Mouse (Mus musculus) cerebellum, adult 11-12 months (tissue): Measurements from ENCODE around the gene Syne1.
A peak's percentile ranks its signal among the peaks of the same experiment; 100 is the strongest.

Experiments
- DNase-seq: peaks from one replicate; pipeline ENCODE4 v3.0.0; 2022

The Syne1 gene

DNA sequence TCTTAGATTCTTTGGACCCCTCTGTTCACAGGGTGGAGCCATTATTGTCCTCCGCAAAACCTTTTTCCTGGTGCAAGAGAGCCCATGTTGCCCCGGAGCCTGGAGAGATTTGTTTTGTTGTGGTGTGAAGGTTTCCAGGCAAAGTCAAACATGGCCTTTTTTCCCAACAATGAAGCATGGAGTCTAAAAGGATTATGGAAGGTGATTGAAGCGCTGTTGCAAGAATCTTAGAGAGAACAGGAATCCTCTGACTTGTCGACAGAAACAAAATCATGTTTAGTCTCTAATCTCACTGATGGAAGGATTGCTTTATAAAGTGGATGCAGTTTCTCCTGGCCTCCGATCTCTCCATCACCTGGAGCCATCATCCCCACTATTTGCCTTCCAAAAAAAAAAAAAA, at the start of gene Syne1:
Syne1 (minus strand) TSS at position 101 of the 400 bp plus-strand sequence.
- no peak for DNase-seq

DNA sequence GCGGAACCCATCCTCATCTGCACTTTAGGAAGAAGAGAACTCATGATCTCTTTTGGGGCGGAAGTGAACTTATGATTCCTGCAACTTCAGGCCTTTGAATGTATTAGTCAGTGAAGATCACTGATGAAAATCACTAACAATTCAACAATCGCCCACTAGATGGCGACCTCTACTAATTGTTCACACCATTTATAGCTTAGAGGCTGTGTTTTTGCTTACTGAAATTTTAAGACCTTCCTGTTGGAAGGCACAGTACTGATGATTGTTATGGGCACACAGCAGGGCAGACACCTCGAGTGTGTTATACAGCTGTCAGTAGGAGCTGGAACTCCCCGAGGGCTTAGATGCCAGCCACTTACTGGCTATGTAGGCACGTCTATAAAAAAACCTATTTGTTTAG, 48.8 kb upstream of the Syne1 start:
- peak; percentile 13 for DNase-seq

DNA sequence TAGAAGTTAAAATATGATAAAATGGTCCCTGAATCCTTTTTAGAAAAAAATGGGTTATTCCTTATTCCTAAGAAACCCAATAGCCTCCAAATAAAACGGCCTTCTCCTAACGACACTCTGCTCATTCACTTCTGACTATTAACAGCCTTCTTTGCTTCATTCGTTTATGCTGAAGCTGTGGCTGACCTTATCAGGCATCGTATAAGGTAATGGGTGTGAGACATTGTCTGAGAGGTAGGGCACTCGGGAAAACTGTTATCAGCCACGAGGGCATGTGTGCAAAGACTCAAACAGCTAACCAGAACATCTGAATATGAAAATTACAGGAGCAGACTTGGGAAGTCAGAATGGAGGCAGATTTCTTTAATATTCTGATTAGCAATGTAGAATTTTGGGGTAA, 45.3 kb upstream of the Syne1 start:
- no peak for DNase-seq

DNA sequence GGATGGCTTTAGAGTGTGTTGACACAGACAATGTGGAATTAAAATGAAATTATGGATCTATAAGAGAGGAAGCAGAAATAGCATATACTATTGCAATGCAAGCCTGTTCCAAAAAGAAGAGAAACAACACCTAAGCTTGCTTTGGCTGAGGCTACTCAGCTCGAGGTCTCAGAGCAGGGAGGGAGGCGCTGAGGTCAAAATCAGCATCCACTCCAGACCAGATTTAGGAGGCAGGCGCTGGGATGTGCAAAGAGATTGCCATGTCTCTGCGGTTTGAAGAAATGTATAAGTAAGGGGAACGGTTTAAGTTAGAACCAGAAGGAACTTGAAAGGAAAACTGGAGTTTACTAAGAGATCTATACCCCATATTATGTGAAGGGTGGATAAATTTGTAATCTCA, 43.2 kb upstream of the Syne1 start:
- no peak for DNase-seq

DNA sequence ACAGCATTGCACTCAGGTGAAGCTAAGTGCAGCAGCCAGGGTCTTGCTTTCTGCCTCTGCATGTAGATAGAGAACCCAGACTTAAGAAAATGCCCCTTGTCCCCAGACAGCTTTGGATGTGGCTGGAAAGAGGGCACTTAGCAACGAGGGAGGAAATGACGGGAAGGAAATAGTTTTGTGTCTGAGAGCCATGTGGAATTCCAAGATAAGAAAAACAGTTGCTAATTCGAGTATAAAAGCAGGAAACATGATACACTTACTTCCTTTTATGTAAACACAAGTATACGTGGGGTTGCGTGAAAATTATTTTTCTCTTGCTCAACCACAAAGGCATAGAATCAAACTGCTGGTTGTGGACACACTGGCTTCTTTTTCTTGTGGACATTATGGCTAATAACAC, 42.2 kb upstream of the Syne1 start, which contains the start of gene Myct1:
Myct1 (plus strand) TSS at position 312 of the 400 bp plus-strand sequence.
- DNase-seq: no peak

DNA sequence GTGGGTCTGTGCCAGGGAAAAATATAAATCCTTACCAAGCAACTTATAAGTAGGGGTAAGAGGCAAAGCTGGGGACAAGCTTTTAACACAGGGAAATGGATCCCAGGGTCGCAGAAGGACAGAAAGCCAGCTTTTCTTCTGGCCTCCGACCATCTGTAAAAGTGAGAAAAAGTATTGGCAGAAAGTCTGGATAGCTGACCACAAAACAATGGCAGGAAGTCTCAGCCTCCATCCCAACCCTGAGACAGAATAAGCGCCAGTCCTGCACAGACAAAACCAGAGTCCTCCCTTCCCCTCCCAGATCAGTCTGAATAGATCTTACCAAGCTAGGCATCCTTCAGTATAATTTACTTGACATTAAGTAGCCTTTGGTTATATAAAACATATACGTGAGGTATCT, 40.7 kb upstream of the Syne1 start:
- DNase-seq: no peak

DNA sequence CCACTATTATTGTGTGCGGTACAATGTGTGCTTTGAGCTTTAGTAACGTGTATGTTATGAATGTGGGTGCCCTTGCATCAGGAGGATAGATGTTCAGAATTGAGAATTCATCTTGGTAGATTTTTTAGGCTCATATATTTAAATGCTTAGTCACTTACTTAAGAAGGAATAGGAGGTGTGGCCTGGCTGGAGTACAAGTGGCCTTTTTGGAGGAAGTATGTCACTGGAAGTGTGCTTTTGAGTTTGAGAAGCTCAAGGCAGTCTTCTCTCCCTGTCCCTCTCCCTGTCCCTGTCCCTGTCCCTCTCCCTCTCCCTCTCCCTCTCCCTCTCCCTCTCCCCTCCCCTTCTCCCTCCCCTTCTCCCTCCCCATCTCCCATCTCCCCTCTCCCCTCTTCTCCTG, 39.8 kb upstream of the Syne1 start:
- no peak for DNase-seq

DNA sequence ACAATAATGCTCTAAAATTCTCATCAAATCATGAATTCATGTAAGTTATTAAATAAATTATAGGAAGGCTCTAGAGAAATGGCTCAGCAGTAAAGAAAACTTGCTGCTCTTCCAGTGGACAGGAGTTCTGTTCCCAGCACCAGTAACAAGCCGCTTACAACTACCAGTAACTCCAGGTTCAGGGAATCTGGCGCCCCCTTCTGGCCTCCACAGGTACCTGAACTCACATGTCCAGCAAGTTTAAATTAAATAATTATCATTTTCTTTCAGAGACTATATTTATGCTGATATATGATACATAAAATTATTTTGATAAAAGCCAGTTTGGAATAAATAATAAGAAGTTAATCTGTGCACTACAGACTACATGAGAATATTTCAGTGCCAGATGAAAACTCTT, 22.0 kb upstream of the Syne1 start:
- DNase-seq: no peak

DNA sequence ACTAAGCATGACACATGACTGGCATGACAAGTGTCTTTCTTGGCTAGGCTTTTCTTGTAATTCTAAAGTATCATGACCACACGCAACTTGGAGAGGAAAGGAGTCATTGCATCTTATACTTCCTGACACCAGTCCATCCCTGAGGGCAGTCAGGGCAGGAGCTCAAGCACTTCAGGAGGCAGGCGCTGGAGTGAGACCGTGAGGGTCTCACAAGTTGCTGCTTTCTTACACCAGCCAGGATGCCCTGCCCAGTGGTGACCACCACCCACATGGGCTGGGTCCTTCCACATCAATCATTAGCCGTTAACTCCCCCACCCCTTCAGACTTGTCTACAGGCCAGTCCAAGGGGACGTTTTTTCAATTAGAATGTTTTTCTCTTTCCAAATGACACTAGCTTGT, 20.1 kb upstream of the Syne1 start:
- no peak for DNase-seq

DNA sequence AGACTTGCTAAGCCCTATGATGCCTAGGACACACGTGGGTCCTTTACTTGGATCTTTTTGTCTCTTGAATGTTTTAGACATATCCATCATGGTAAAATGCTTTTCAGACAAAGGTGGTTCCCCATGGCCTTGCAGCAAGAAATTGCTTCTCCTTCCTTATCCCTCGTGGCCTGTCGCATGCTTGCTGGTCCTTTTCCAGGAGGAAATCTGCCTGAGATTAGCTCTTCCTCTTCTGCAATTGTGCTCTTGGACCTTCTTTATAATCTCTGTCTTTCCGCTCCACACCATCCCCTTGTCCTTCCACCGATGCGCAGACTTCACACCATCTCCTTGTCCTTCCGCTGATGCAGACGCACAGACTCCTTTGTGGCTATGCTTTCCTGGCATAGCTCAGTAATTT, 18.8 kb upstream of the Syne1 start:
- DNase-seq: no peak

DNA sequence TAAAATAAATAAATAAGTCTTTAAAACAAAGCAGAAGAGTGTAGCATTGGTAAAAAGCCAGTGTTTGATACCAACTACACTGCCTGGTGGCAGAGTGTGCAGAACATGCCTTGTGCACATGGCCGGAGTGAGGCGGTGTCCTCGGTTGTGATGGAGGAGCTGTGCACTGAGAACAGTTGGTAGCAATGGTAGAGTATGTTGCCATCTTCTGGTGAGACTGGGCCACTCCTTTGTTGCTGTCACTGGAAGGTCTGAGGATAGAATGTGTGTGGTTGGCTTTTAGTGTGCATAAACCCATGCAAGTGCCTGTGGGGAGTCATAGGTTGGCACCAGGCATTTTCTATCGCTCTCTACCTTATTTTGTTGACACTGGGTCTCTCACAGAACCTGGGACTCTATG, 17.7 kb upstream of the Syne1 start:
- no peak for DNase-seq

DNA sequence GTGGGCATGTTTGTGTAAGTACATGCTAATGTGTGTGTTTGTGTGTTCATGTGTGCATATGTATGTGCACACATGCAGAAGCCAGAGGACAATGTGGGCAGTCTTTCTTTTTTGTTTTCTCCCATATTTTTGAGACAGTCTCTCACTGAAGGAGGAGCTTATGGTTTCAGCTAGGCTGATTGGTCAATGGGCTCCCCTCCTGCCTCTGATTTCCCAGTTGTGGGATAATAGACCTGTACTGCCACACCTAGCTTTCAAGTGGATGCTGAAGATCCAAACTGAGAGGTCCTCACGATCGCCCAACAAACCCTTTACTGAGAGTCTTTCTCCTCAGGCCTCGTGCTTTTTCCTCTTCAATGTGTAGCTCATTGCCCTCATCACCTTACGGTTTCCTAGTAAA, 10.4 kb upstream of the Syne1 start:
- DNase-seq: no peak

DNA sequence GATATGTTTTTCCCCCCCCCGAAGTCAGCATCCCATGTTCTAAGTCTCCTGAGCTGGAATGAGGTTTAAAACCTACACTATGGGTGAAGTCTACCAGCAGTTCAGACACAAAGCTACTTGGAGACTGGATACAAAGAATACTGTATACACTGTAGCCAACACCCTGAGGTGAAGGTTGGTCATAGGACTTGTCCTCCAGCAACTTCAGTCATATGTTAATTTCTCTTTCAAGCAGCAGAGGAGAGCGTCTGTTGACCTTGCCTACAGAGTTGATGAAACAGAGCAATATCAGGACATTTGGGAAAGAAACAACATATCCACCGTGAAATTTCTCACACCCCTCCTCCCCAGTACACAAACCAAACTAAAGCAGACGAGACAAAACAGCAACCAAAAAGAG, 9.2 kb upstream of the Syne1 start:
- DNase-seq: no peak

DNA sequence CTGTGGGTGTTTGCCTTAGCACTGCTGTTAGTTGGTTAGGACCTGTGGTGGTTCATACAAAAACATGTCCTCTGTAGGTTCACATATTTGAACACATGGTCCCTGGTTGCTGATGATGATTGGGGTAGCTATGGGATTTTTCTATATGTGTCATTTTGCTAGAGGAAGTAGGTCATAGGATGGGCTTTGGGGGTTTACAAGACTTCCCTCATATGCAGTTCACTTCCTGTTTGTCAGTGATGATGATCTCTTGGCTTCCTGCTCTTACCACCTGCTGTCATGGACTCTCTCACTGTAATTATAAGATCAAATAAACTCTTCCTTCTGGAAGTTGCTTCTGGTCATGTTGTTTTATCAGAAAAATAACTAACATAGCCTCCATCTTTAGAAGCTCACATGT, 7.5 kb upstream of the Syne1 start:
- DNase-seq: no peak

DNA sequence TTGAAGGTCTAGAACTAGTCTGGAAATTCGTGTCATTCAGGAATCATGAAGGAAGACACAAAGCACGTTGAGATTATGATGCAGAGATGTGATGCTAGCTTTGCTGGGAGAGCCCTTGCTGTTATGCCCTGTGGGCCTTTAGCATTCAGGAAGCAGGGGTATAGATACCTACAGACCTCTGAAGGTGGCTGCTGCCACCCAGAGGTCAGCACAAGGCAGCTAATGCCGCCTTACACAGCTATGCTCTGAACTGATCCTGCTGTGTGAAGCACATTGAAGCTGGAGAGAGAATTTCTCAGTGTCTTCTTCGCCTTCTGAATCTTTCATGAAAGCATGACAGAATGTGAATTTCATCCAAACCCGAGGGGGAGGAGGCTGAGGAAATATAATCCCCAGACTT, 3.7 kb upstream of the Syne1 start:
- DNase-seq: peak; percentile 69

DNA sequence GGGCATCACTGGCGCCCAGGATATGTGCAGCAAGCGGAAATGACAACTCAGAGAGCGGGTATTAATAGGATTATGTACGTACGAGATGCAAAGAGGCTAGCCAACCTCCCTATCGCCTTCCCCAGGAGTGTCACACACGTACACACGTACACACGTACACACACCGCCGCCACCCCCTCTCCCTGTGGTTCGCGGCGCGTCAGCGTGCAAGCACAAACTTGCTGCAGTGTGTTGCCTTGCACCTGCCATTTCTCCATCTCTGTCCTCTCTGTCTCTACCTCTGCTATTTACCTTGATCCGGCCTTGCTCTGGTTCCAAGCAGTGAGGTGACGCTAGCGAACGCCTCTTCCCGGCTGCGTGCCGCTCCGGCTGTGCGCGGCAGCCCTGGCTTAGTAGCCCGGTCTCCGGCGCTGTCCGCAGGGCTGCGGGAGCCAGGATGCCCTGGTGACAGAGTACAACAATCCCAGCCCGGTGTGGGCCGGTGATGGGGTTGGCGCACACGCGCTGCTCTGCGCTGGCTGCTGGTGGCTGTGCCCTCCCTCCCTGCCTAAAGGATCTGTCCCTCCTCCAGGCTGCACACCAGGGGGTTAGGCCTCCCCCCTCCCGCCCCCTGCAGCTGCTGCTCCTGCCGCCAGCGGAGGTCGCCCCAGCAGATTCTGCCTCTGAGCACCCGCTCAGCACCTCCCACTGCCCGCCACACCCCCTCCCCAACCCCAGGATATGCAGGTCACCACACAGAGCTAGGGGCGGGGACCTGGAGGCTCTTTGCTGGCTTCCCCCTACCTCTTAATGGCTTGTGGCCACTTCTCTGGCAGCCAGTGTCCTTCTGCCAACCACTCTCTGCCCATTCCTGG, 887 bp downstream of the Syne1 start:
- DNase-seq: peak; percentile 86

DNA sequence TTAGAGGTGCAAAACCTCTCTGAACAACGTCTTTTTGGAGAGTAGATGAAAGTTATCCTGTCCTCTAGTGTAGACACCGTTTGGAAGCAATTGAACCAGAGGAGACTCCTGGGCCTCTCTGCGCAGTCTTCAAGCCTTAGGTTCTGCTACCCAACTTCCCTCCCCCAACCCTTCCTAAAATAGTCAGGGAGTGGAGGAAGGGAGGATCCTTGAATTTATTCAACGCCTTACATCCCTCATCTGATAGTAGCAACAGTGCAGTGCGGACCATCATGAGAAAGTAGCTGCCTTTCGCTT, 1.5 kb downstream of the Syne1 start:
- DNase-seq: no peak

DNA sequence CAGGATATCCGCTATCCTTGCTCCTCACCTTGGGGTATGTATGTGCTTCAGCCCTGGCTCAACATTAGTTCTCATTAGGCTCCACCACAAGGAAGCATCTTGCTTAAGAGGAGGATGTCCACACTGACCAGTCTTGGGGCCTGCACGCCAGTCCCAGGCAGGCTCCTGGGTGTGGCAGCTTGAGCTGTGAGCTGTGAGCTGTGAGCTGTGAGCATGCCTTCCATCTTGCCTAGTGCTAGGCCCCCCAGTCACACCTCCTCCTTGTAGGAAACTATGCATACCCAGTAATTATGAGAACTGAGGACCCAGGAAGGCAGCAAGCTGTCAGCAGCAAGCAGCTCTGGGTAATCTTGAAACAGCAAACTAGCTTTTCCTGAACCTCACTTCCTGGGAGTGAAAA, 2.6 kb downstream of the Syne1 start:
- peak; percentile 50 for DNase-seq

DNA sequence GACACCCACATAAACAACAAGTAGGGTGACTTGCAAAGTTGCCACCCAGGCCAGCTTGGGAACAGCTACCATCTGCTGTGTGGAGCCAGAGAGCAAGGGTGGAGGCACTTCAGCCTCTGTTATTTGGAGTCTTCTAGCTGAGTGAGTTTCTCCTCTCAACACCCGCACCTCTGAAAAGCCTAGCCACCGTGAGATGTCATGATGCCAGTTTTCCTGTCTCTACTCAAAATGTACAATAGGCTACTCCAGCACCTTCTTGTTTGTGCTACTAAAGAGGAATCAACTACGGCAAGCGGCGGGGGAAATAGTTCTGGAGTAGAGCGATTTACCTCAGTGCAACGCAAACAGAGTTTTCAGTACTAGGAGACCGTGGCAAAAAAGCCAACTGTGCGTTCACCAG, 3.5 kb downstream of the Syne1 start:
- peak; percentile 57 for DNase-seq

DNA sequence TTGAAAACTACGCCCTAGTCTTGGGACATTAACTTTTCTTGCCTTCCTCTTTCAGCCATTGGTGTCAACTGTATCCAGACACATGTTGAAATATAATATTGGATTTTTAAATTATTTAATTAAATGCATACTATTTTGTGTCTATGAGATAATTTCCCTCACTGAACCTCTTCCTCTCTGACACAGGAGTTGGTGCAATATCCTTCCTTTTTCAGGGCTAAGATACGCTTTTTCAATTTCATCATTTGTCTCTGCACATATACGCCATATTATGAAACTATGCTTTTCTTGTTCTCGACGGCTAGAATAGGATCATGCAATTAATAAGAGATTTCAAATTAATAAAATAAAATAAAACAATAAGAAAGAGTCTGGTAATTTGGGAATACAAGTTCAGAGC, 4.9 kb downstream of the Syne1 start:
- no peak for DNase-seq

DNA sequence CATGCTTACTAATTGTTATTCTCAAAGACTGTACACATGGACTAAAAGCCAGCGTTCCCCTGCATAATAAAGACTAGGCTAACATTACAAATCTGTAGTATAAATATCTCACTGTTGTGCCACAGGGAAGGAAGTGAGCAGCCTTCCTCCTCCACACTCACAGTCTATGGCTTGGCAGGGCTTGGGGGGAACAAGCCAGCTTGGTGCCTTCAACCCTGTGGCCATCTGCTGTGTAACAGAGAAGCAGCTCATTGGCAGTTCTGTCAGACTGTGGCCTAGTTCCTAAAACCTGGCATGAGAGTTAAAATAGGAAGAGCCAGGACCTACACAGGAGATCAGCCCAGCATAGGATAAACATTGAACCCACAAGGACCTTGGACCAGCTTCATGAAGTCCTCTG, 23.0 kb downstream of the Syne1 start:
- DNase-seq: peak; percentile 98

DNA sequence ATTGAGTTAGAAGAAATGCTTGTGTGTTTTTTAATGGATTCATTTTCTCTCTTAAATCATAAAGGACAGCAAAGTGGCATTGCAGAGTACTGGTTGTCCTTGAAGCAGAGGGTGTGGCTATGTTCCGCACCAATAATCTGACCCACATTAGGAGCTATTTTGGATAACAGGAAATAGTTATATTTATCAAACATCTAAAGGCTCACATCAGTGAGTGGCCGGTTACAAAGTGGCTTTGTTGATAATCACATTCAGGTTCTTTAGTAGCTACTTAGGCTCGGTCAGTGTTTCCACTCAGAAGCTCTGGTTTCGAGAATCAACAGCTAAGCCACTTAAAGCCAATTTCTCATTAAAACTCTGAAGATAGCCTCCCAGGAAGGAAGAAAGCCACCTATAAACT, 23.6 kb downstream of the Syne1 start:
- DNase-seq: no peak

DNA sequence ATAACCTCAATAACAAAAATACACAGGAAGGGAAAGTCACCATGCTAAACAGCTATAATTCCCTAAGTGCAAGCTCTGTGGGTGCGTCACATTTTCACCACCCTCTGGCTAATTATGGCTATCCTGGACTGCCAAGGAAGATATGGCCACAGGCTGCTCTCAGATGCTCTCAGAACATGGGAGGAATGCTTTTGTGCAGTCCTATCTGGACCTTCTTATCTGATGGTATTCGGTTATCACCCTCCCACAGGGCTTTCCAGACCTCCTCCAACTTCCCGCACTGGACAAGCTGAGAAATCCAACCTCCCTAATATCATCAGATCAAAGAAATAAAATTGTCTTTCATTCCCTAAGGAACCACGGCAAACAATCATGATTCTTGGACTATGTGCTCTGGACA, 28.4 kb downstream of the Syne1 start:
- no peak for DNase-seq

DNA sequence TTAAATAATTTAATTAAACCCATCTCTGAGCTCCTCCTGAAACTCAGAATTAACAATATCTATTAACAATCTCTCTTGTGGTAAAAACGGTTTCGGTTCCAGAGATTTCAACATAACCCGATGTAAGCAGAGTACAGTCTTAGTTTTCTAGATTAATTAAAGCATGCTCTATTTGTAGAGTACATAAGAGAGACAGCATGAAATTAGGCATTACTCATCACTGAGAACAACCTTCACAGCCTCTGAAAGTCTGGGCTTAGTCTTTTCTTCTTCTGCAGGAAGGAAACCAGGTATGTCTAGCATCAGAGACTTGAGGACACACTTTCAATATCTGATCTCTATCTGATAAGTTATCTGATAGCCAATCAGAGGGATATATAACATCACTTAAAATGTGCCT, 29.0 kb downstream of the Syne1 start:
- no peak for DNase-seq

DNA sequence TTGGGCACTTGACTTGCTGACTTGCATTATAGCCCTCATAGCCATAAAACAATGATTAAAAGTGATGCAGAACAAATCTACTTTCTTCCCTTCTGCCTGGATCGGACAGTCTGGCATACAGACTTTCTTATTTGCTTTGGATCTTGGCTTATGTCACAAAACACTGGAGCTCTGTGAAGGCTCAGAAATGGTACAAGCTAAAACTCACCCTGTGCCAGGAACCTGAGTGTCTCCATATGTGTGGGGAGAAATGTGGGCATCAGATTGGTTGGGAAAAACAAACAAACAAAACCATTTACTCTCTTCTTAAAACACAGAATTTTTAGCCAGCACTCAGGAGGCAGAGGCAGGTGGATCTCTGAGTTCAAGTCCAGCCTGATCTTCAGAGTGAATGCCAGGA, 30.6 kb downstream of the Syne1 start:
- DNase-seq: peak; percentile 76

DNA sequence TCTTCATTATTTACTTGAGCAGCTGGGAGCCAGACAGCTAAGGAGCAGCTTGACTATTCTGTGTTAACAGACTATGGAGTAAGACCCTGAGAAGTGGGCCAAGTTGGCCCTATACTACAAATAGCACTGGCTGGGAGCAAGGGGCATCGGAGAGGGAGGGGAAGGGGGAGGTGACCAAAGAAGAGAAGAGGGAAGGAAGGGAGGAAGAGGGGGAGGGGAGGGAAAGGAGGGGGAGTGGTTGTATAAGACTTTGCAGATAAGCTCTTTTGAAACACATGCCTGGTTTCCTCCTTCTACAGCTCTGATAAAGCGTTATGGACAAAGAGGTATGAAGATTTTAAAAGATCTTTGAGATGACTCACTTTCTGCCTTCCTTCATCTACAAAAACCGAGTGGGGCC, 36.0 kb downstream of the Syne1 start:
- no peak for DNase-seq
